Mouse (Mus musculus): ENCODE data around the gene Gm17087. TPM values are rescaled to one million over a fixed set of nuclear protein-coding genes. Genes with fewer than 3 reads are reported as not detected.

The Gm17087 gene
- not detected in 2 replicates for polyA plus RNA-seq (2016; fragmentation: Nextera tagmentation; extraction: Ambion mirVana)

DNA sequence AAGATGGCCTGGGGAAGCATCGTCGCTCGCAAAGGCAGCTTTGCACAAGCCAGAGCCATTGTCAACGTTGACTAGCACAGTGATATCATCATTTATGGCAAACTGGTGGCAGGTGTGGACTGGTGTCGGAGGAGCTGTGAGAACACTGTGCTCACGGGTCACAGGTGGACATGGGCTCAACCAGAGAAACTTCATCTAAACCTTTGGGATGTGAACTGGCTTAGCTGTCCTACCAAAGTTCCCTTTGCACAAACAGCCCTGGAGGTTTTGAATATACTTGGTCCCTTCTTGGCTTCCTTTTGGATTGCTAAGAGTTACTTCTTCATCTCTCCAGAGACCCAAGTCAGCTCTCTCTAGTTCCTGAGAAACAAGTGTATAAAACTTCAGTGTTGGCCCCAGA, at the start of gene Gm17087:
TSS of gene Gm17087 (minus strand) at position 101 of the 400 bp plus-strand sequence.
- Histone ChIP-seq H3K4me1 (no peaks in the 10 kb centered on the region), H3K4me3 (no peak within 1 kb of the TSS), H3K36me3 (no peaks in the 10 kb centered on the region), H3K27ac (no peak within 1 kb of the TSS), H3K9me3 (replicated peaks) (no peaks in the 10 kb centered on the region), H3K27me3 (ENCODE audit: low read depth, poor library complexity, severe bottlenecking) (no peaks in the 10 kb centered on the region)
- no peak for DNase-seq (ENCODE audit: low spot score)
- WGBS = 94% methylated on average over 6 of the region's 6 CpGs

DNA sequence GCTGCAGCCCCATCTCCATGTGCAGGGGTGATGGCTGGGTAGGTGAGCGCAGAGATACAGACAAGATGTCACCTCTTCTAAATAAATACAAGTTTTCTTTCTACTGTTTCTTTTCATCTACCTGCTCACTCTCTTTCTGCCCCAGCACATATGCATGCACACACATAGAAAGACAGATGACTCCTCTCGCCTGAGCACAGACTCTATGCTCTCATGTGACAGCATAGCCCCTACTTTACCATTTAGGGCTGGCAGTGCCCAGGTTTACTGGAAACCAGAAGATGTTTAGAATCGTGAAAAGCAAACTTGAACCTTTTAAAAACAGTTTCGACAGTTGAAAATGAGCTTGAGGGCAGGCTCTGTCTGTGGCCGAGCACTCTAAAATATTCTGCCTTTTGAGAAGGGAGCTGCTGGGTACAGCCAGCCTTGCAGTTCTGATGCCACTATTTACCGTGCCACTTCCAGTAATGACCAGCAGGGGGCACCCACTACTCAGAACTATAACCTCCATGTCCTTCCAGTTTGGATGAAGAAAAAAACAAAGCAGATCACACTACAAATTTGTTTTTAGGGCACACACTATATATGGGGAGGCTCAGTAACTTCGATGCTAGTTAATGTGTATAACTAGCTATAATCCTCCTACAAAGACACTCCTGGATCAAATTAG, 47.3 kb upstream of the Gm17087 start:
- no peaks in the 10 kb centered on the region for H3K9me3 ChIP-seq (replicated peaks)
- peak; percentile 86 for DNase-seq (ENCODE audit: low spot score)
- no peak overlapping the region for H3K4me3 ChIP-seq
- no peak overlapping the region for H3K27ac ChIP-seq
- H3K27me3 ChIP-seq (ENCODE audit: low read depth, poor library complexity, severe bottlenecking) = no peaks in the 10 kb centered on the region
- 38% methylated on average over 7 of the region's 7 CpGs for WGBS
- H3K4me1 ChIP-seq = no peaks in the 10 kb centered on the region
- no peaks in the 10 kb centered on the region for H3K36me3 ChIP-seq

DNA sequence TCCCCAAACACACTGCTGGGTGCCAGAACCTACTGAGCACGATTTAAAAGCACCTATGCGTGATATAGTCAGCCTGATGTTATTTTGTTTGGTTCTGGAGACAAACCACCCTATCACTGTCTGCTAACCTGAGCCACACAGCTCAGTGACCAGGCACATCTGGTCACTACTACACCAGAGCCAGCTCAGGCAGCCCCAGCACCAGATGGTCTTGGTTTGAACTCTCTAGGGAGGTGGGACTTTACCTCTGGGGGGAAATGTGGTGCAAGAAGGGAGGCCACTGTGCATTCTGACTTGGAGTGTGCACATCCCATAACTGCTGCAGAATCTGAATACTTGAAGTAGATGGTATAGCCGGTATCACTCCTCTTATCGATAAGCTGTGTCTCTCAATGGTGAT, 45.2 kb upstream of the Gm17087 start:
- no peak overlapping the region for H3K4me3 ChIP-seq

GRCm38 (mm10) chr17:8606695-8607094, 39.9 kb upstream of the Gm17087 start:
- no peak for DNase-seq (ENCODE audit: low spot score)
- Histone ChIP-seq H3K27ac (no peak overlapping the region), H3K36me3 (no peaks in the 10 kb centered on the region), H3K4me3 (no peak overlapping the region), H3K9me3 (replicated peaks) (no peaks in the 10 kb centered on the region), H3K27me3 (ENCODE audit: low read depth, poor library complexity, severe bottlenecking) (no peaks in the 10 kb centered on the region), H3K4me1 (no peaks in the 10 kb centered on the region)
- WGBS = 80% methylated on average over 3 of the region's 3 CpGs

More for the DNA sequence above, 45.2 kb upstream of the Gm17087 start:
- no peak overlapping the region for H3K27ac ChIP-seq
- no peaks in the 10 kb centered on the region for H3K27me3 ChIP-seq (ENCODE audit: low read depth, poor library complexity, severe bottlenecking)
- no peaks in the 10 kb centered on the region for H3K4me1 ChIP-seq
- H3K36me3 ChIP-seq = no peaks in the 10 kb centered on the region
- DNase-seq (ENCODE audit: low spot score) = no peak
- no peaks in the 10 kb centered on the region for H3K9me3 ChIP-seq (replicated peaks)
- WGBS = 89% methylated on average over 4 of the region's 4 CpGs

DNA sequence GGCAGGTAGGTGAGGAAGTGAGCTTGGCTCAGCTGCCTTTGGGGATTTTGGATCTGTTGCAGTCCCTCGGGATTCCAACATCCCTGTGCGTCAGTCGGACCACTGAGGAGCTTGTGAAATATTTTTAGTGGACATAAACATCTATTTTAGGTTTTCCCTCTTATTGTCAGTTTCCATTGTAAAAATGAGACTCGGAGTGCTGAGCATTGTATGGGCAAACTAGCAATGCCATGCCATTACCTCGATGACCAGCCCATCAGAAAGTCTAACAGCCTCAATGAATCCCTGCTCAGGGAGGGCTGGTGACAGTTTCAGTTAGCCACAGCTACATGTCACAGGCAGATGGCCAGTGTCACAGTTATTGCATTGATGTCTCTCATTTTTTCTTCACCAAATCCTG, 39.2 kb upstream of the Gm17087 start:
- H3K4me3 ChIP-seq = no peak overlapping the region
- DNase-seq (ENCODE audit: low spot score) = no peak
- no peaks in the 10 kb centered on the region for H3K36me3 ChIP-seq
- no peaks in the 10 kb centered on the region for H3K27me3 ChIP-seq (ENCODE audit: low read depth, poor library complexity, severe bottlenecking)
- H3K4me1 ChIP-seq = no peaks in the 10 kb centered on the region
- no peaks in the 10 kb centered on the region for H3K9me3 ChIP-seq (replicated peaks)
- WGBS = 90% methylated on average over 5 of the region's 5 CpGs
- no peak overlapping the region for H3K27ac ChIP-seq

GRCm38 (mm10) chr17:8602976-8603375, 36.2 kb upstream of the Gm17087 start:
- Histone ChIP-seq H3K4me3 (no peak overlapping the region), H3K27ac (no peak overlapping the region), H3K27me3 (ENCODE audit: low read depth, poor library complexity, severe bottlenecking) (0 out of 2 replicates have a peak, but pooled peaks cover 6% of the 10 kb centered on the region), H3K36me3 (no peaks in the 10 kb centered on the region), H3K4me1 (no peaks in the 10 kb centered on the region), H3K9me3 (replicated peaks) (no peaks in the 10 kb centered on the region)
- DNase-seq (ENCODE audit: low spot score) = no peak
- WGBS = 92% methylated on average over 3 of the region's 3 CpGs

DNA sequence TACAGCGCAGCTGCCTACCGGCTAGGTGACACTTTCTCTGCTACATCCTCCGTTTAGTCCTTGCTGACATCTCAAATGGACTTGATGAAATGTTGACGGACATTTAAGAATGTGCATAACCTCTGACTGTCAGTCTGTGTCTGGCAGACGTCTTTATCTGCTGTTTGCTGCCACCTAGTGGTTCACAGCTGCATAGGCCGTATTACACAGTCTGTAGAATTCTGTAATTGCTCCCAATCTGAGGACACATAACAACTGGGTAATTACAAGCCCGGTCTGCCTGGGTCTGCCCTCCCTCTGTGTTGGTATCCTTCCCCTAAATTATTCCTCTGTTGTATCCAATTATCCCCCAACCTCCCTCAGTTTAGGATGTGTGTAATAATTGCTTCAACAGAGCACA, 31.0 kb upstream of the Gm17087 start:
- peak; percentile 70 for DNase-seq (ENCODE audit: low spot score)
- 16% methylated on average over 7 of the region's 7 CpGs for WGBS

DNA sequence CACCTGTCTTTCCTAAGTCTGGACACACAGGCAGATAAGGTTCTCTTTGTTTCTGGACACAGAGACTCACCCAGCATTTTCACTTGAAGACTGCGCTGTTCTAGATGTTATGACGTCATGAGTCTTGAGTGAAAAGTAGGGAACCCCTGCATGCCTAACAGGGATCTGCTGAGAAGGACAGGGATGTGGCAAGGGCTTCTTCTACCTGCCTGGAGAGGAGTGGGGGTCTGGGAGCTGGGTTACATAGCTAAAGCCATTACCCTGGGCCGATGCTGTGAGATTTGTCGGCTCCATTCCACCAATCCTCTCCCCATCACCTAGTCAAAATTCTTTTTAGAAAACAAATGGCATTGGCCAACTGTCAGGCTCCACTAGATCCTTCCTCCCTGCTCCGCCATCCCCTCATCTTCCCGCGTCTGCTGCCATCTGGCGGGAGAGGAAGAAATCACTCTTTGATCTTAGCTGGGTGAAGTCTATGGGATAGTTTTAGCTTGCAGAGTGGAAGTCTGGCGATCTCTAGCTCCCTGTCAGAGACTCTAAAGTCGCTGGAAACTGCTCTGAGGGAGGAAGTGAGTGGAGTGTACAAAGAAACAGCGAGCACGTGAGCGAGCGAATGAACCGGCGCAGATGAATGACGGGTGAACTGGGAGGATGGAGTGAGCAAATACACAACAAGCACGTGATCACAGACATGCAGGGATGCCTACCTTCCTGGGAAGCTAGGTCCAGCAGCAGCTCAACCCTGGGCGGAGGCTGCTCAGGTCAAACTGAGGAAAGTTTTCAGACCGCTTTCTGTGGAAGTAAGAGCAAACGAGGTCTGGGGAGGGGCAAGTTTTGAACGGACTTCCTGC, 25.9 kb upstream of the Gm17087 start:
- Histone ChIP-seq H3K4me1 (0 out of 2 replicates have a peak, but pooled peaks cover 4% of the 10 kb centered on the region), H3K36me3 (no peaks in the 10 kb centered on the region), H3K27ac (no peak overlapping the region), H3K9me3 (replicated peaks) (no peaks in the 10 kb centered on the region), H3K27me3 (ENCODE audit: low read depth, poor library complexity, severe bottlenecking) (peaks cover 11% of the 10 kb centered on the region; the same call in 1 of the 2 replicates), H3K4me3 (peak overlapping the region; percentile 33)
- DNase-seq (ENCODE audit: low spot score) = peak; percentile 85
- 16% methylated on average over 22 of the region's 22 CpGs for WGBS

More for the DNA sequence above, 31.0 kb upstream of the Gm17087 start:
- Histone ChIP-seq H3K27ac (no peak overlapping the region), H3K4me3 (no peak overlapping the region), H3K9me3 (replicated peaks) (no peaks in the 10 kb centered on the region), H3K36me3 (no peaks in the 10 kb centered on the region), H3K27me3 (ENCODE audit: low read depth, poor library complexity, severe bottlenecking) (peaks cover 13% of the 10 kb centered on the region; the same call in 1 of the 2 replicates), H3K4me1 (0 out of 2 replicates have a peak, but pooled peaks cover 3% of the 10 kb centered on the region)

DNA sequence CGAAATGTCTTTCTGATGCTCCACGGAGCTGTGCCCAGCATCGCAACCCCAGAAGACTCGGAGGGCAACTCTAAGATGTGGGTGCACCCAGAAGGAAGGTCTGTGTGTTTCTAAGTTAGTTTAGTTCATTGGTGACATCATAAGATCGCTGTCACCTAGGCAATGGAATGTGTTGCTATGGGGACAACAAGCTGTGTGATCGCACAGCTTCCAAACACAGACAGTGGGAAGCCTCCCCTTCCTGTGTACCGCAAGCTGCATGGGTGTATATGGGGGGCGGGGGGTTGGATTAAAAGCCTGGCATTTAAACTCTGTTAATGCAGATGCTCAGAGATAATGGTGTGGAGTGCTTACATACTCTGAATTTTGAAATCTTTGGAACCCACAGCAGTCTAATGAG, 14.8 kb upstream of the Gm17087 start:
- WGBS = 90% methylated on average over 8 of the region's 8 CpGs
- Histone ChIP-seq H3K9me3 (replicated peaks) (no peaks in the 10 kb centered on the region), H3K27ac (no peak overlapping the region), H3K4me3 (no peak overlapping the region), H3K36me3 (no peaks in the 10 kb centered on the region), H3K4me1 (peaks cover 11% of the 10 kb centered on the region), H3K27me3 (ENCODE audit: low read depth, poor library complexity, severe bottlenecking) (no peaks in the 10 kb centered on the region)
- DNase-seq (ENCODE audit: low spot score) = no peak

GRCm38 (mm10) chr17:8580360-8580759, 13.6 kb upstream of the Gm17087 start:
- DNase-seq (ENCODE audit: low spot score) = no peak
- WGBS = 70% methylated on average over 3 of the region's 3 CpGs
- Histone ChIP-seq H3K36me3 (no peaks in the 10 kb centered on the region), H3K27ac (no peak overlapping the region), H3K9me3 (replicated peaks) (no peaks in the 10 kb centered on the region), H3K27me3 (ENCODE audit: low read depth, poor library complexity, severe bottlenecking) (no peaks in the 10 kb centered on the region), H3K4me3 (no peak overlapping the region), H3K4me1 (peaks cover 11% of the 10 kb centered on the region)

DNA sequence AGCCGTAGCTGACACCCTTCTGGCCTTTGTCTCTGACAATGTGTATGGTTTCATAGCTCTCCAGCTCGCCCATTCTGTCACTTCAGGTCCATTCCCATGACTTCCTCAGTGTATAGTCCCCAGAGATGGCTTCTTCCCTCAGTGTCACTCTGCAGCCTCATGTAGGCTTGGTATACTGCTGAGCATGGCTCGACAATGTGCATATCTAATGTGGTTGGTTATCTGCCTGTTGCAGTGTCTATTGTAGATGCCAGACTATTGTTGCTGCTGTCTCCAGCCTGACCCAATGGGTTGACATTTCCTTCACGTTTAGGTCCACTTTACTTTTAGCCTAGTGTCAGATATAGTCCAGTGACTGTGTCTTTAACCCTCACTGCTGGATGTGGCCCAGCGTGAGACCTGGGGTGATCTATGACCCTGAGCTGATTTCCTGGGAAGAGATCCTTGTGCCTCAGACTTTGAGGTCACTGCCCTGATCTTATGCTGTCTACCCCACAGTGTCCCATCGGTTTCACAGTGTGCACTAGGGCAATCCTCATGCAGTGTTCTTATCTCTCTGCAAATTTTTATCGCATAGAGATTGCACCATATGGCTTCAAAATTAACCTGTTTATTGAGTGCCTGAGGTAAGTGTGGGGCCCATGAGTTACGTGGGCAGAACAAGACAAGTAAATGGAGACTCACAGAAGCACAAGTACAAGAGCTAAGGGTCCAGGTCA, 7.0 kb upstream of the Gm17087 start:
- Histone ChIP-seq H3K4me1 (peaks cover 7% of the 10 kb centered on the region), H3K9me3 (replicated peaks) (no peaks in the 10 kb centered on the region), H3K27me3 (ENCODE audit: low read depth, poor library complexity, severe bottlenecking) (no peaks in the 10 kb centered on the region), H3K27ac (no peak overlapping the region), H3K4me3 (no peak overlapping the region), H3K36me3 (no peaks in the 10 kb centered on the region)
- DNase-seq (ENCODE audit: low spot score) = no peak
- 85% methylated on average over 8 of the region's 8 CpGs for WGBS

- Histone ChIP-seq H3K9me3 (replicated peaks) (no peaks in the 10 kb centered on the region), H3K4me3 (no peak overlapping the region), H3K27ac (no peak overlapping the region), H3K36me3 (no peaks in the 10 kb centered on the region), H3K4me1 (no peaks in the 10 kb centered on the region), H3K27me3 (ENCODE audit: low read depth, poor library complexity, severe bottlenecking) (no peaks in the 10 kb centered on the region)
- 77% methylated on average over 1 of the region's 1 CpGs for WGBS
- DNase-seq (ENCODE audit: low spot score) = no peak
Measured at GRCm38 (mm10) chr17:8562886-8563280, 3.9 kb downstream of the Gm17087 start.

Data from limb, embryonic 10.5 days (tissue).